ENCODE assay signal across 17 mouse cellular contexts in the genomic region with DNA sequence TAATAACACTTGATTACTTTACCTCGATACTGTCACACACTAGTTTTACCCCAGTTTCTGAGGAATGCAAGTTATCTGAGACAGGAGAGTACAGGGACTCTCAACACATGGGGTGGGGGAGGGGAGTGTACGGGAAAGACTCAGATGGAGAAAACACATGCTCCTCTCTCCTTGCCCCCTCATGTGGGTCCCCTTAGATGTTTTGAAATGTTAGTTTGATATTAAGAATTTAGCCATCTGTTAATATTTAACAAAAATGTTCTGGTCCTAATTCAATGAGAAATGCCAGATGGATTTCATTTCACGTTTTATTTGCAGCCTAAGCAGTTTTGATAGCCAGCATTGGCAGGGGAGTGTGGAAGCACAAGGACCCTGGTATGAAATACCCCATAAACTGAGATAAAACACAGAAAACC.
DNase-seq lines count a peak whose midpoint lies in the region; ATAC-seq and TF ChIP-seq lines count a peak whose summit lies in the region.
"Had no signal": no experiment of that assay in that cellular context is flagged by ENCODE, and none has a peak within 500 bp of the region (broad histone marks: within the 10 kb centered on the region; RNA-seq: fewer than 3 reads in every experiment).

No protein-coding gene starts in this region.

- H3K4me3 ChIP-seq in hindbrain, embryonic 10.5 days: no peak overlapping the region
- no peak overlapping the region for H3K4me3 ChIP-seq in hindbrain, embryonic 12.5 days
- no peak overlapping the region for H3K4me3 ChIP-seq in embryonic facial prominence, embryonic 10.5 days
- no peak overlapping the region for H3K4me3 ChIP-seq in limb, embryonic 10.5 days
- H3K4me3 ChIP-seq in liver, postnatal 0 days (ENCODE audit: low read depth, low read length): no peak overlapping the region
- H3K4me3 ChIP-seq in heart, embryonic 12.5 days: no peak overlapping the region
- H3K4me3 ChIP-seq: neural tube, embryonic 13.5 days had no signal

- H3K27me3 ChIP-seq in hindbrain, embryonic 10.5 days (ENCODE audit: insufficient read depth, poor library complexity, severe bottlenecking): no peaks in the 10 kb centered on the region
- H3K27me3 ChIP-seq in hindbrain, embryonic 12.5 days: no peaks in the 10 kb centered on the region
- H3K27me3 ChIP-seq in embryonic facial prominence, embryonic 10.5 days (replicated peaks; ENCODE audit: low read depth, poor library complexity, severe bottlenecking): no peaks in the 10 kb centered on the region
- no peaks in the 10 kb centered on the region for H3K27me3 ChIP-seq in limb, embryonic 10.5 days (ENCODE audit: low read depth, poor library complexity, severe bottlenecking)
- H3K27me3 ChIP-seq in liver, postnatal 0 days (ENCODE audit: insufficient read depth, low read length): no peaks in the 10 kb centered on the region
- H3K27me3 ChIP-seq in heart, embryonic 12.5 days (replicated peaks): no peaks in the 10 kb centered on the region
- H3K27me3 ChIP-seq: neural tube, embryonic 13.5 days had no signal

- no peaks in the 10 kb centered on the region for H3K9me3 ChIP-seq in hindbrain, embryonic 10.5 days
- no peaks in the 10 kb centered on the region for H3K9me3 ChIP-seq in hindbrain, embryonic 12.5 days (replicated peaks)
- H3K9me3 ChIP-seq in embryonic facial prominence, embryonic 10.5 days: no peaks in the 10 kb centered on the region
- H3K9me3 ChIP-seq in limb, embryonic 10.5 days (replicated peaks): no peaks in the 10 kb centered on the region
- H3K9me3 ChIP-seq in liver, postnatal 0 days (ENCODE audit: low read length): no peaks in the 10 kb centered on the region
- H3K9me3 ChIP-seq in heart, embryonic 12.5 days (replicated peaks): no peaks in the 10 kb centered on the region
- H3K9me3 ChIP-seq: neural tube, embryonic 13.5 days had no signal

- ATAC-seq in hindbrain, embryonic 12.5 days (ENCODE audit: low FRiP score): no peak
- no peak for ATAC-seq in liver, postnatal 0 days
- no peak for ATAC-seq in heart, embryonic 12.5 days (ENCODE audit: insufficient number of reproducible peaks, low FRiP score)
- ATAC-seq: activated CD4-positive, CD25-positive, alpha-beta regulatory T cell, adult 4 months had no signal

- peak overlapping the region; percentile 87 for H3K27ac ChIP-seq in hindbrain, embryonic 10.5 days
- H3K27ac ChIP-seq in hindbrain, embryonic 12.5 days: no peak overlapping the region
- H3K27ac ChIP-seq in embryonic facial prominence, embryonic 10.5 days (replicated peaks): no peak overlapping the region; the same call in 1 of the 2 replicates
- H3K27ac ChIP-seq in limb, embryonic 10.5 days: peak overlapping the region; percentile 74; the same call in 1 of the 2 replicates
- no peak overlapping the region for H3K27ac ChIP-seq in liver, postnatal 0 days (ENCODE audit: low read depth)
- no peak overlapping the region for H3K27ac ChIP-seq in heart, embryonic 12.5 days (ENCODE audit: poor library complexity, severe bottlenecking)
- H3K27ac ChIP-seq: hindbrain, embryonic 14.5 days; macrophage; neural tube, embryonic 13.5 days had no signal

- TF ChIP-seq EP300 in liver, postnatal 0 days (IDR thresholded peaks at IDR 0.05; ENCODE audit: low read depth): no peak

- no peak overlapping the region for H3K9ac ChIP-seq in hindbrain, embryonic 12.5 days
- no peak overlapping the region for H3K9ac ChIP-seq in liver, postnatal 0 days (replicated peaks)
- H3K9ac ChIP-seq in heart, embryonic 12.5 days: no peak overlapping the region
- H3K9ac ChIP-seq: hindbrain, embryonic 14.5 days; neural tube, embryonic 13.5 days had no signal

- no peak for TF ChIP-seq POLR2A in brain, embryonic 14.5 days (IDR thresholded peaks at IDR 0.05; ENCODE audit: borderline replicate concordance, extremely low read depth, insufficient read depth, insufficient read length, poor library complexity, severe bottlenecking)

- no peak for TF ChIP-seq CTCF in brain, embryonic 14.5 days (IDR thresholded peaks at IDR 0.05; ENCODE audit: borderline replicate concordance, extremely low read depth, insufficient read depth, insufficient read length)
- no peak for TF ChIP-seq CTCF in liver, postnatal 0 days (IDR thresholded peaks at IDR 0.05; ENCODE audit: low read depth)

- WGBS in hindbrain, embryonic 10.5 days: 73% methylated on average over 3 of the region's 3 CpGs
- WGBS in hindbrain, embryonic 12.5 days: 70% methylated on average over 3 of the region's 3 CpGs
- 49% methylated on average over 3 of the region's 3 CpGs for WGBS in embryonic facial prominence, embryonic 10.5 days
- 68% methylated on average over 3 of the region's 3 CpGs for WGBS in limb, embryonic 10.5 days
- 72% methylated on average over 3 of the region's 3 CpGs for WGBS in liver, postnatal 0 days (ENCODE audit: insufficient replicate concordance)
- whole genome bisulfite sequencing in heart, embryonic 12.5 days: 40% methylated on average over 3 of the region's 3 CpGs

- no peaks in the 10 kb centered on the region for H3K36me3 ChIP-seq in hindbrain, embryonic 10.5 days
- no peaks in the 10 kb centered on the region for H3K36me3 ChIP-seq in hindbrain, embryonic 12.5 days
- H3K36me3 ChIP-seq in embryonic facial prominence, embryonic 10.5 days (replicated peaks): no peaks in the 10 kb centered on the region
- H3K36me3 ChIP-seq in limb, embryonic 10.5 days: no peaks in the 10 kb centered on the region
- no peaks in the 10 kb centered on the region for H3K36me3 ChIP-seq in liver, postnatal 0 days (replicated peaks; ENCODE audit: insufficient read depth, low read length)
- H3K36me3 ChIP-seq in heart, embryonic 12.5 days: no peaks in the 10 kb centered on the region
- H3K36me3 ChIP-seq: neural tube, embryonic 13.5 days had no signal

- DNase-seq in hindbrain, embryonic 10.5 days (ENCODE audit: low spot score): no peak
- DNase-seq in brain, embryonic 14.5 days (ENCODE audit: low read depth): peak; percentile 64
- peak; percentile 45 for DNase-seq in embryonic facial prominence, embryonic 10.5 days (ENCODE audit: low spot score)
- no peak for DNase-seq in limb, embryonic 10.5 days (ENCODE audit: low spot score)
- DNase-seq in urinary bladder, postnatal 36 days (ENCODE audit: low spot score in 2 of 2): no peak
- DNase-seq in liver, postnatal 0 days: no peak
- DNase-seq: adrenal gland, postnatal 36 days; cerebellum, adult 11 months; kidney, adult 11 months; retina, postnatal 1 day; thymus, postnatal 14 days had no signal

- no peak overlapping the region for H3K4me2 ChIP-seq in hindbrain, embryonic 12.5 days (replicated peaks)
- H3K4me2 ChIP-seq in liver, postnatal 0 days (ENCODE audit: low read depth, low read length): no peak overlapping the region
- no peak overlapping the region for H3K4me2 ChIP-seq in heart, embryonic 12.5 days
- H3K4me2 ChIP-seq: hindbrain, embryonic 14.5 days; neural tube, embryonic 13.5 days had no signal

- peaks cover 24% of the 10 kb centered on the region for H3K4me1 ChIP-seq in hindbrain, embryonic 10.5 days (replicated peaks)
- H3K4me1 ChIP-seq in hindbrain, embryonic 12.5 days: 0 out of 2 replicates have a peak, but pooled peaks cover 3% of the 10 kb centered on the region
- H3K4me1 ChIP-seq in embryonic facial prominence, embryonic 10.5 days: peaks cover 30% of the 10 kb centered on the region
- H3K4me1 ChIP-seq in limb, embryonic 10.5 days: peaks cover 30% of the 10 kb centered on the region
- H3K4me1 ChIP-seq in liver, postnatal 0 days (ENCODE audit: insufficient read depth): no peaks in the 10 kb centered on the region
- H3K4me1 ChIP-seq in heart, embryonic 12.5 days (replicated peaks): no peaks in the 10 kb centered on the region

Comparison
In these comparisons a context has a peak if more than half of its experiments do, and no peak if none do; other contexts are left out.
1. H3K27ac ChIP-seq: peak in hindbrain, embryonic 10.5 days (single experiment) and limb, embryonic 10.5 days (single experiment); none in hindbrain, embryonic 12.5 days (single experiment), embryonic facial prominence, embryonic 10.5 days (single experiment), liver, postnatal 0 days (single experiment) and heart, embryonic 12.5 days (single experiment).
2. DNase-seq: peak in brain, embryonic 14.5 days (single experiment) and embryonic facial prominence, embryonic 10.5 days (single experiment); none in hindbrain, embryonic 10.5 days (single experiment), limb, embryonic 10.5 days (single experiment), urinary bladder, postnatal 36 days (0 of 2) and liver, postnatal 0 days (single experiment).